Mouse (Mus musculus): ENCODE data around the gene Cacna1g. TPM values are rescaled to one million over a fixed set of nuclear protein-coding genes. Genes with fewer than 3 reads are reported as not detected.

Cacna1g gene
- polyA plus RNA-seq, 1 experiment: 8.8 TPM

DNA sequence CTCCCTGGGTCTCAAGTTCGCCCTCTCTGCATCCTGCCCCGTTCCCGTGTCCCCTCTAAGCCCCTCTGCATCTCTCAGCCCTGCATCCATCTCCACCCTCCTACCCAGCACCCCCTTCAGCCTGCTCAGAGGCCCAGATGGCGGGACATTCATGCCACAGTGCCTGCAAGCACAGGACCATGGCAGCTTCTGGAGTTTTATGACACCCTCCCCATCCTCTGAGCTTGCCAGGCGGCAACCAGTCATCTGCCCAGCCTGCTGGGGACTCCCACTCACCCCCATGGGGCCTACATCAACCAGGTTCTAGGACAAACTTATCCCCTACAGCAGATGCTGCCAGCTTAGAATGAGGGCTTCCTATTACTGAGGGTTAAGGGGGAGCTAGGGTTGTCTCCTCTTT lies 19.2 kb downstream of the Cacna1g start:
- DNase-seq (ENCODE audit: low read depth, low spot score): no peak
- 76% methylated on average over 5 of the region's 5 CpGs for WGBS

DNA sequence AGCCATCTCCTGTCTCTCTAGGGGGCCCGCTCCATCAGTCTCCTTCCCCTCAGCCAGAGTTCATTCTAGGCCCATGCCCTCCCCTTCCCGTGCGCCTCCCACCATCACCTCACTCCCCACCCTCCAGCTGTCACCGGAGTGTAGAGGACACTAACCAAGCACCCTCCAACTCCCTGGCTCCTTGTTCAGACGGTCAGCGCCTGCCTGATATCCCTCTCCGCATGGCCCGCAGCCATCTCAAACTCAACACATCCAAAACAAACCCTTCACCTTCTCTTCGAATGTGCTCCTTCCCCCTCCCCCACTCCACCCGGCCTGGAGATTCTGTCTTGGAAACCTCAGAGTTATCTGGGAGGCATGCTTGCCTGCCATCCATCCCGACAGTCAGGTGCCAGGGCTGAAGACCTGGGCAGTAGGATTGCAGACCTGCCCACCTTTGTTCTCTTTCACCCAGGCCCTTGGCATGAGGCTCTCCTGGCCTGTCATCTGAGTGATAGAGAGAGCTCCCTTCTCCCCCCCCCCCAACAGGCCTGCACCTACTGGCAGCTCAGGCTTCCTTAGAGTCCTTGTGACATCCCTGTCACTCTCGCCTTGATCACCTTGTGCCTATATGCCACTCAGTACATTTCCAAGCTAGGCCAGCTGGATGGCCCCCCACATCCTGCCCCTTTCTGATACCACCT lies 22.8 kb downstream of the Cacna1g start:
- WGBS: 70% methylated on average over 12 of the region's 12 CpGs
- DNase-seq (ENCODE audit: low read depth, low spot score): no peak

DNA sequence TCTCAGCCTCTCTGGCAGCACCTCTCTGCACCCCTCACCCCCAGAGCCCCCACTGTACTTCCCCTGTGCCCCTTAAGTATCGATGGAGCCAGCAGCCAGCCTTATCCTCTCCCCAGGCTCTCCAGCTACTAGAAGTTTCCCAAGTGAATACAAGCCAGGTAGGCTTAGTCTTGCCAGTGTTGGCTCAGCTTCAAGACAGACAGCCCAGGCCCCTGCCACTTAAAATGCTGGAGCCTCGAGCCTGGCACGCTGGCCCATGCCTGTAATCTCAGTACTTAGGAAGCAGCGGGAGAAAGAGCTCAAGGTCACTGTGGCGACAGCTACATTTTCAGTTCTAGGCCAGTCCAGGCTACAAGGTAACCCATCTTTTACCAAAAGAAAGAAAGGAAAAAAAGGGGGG lies 24.1 kb downstream of the Cacna1g start:
- no peak for DNase-seq (ENCODE audit: low read depth, low spot score)
- 63% methylated on average over 5 of the region's 5 CpGs for WGBS

DNA sequence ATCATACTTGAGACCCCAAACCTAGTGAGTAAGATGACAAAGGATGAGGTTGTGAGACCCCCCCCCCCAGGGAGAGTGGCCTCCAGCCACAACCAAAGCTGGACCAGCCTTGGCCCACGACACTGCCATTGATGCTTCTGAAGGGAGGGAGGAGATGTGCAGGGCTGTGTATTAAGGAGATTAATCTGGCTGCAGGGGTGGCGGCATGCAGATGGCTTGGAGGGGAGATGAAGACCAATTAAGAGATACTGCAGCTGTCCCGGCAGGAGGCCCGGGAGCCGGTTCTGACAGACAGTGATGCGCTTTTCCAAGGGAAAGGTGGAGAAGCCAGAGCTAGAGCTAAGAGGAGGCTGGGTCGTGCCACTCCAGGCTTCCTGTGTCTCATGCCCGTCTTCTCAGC lies 24.8 kb downstream of the Cacna1g start:
- DNase-seq (ENCODE audit: low read depth, low spot score): no peak
- 75% methylated on average over 8 of the region's 8 CpGs for WGBS

DNA sequence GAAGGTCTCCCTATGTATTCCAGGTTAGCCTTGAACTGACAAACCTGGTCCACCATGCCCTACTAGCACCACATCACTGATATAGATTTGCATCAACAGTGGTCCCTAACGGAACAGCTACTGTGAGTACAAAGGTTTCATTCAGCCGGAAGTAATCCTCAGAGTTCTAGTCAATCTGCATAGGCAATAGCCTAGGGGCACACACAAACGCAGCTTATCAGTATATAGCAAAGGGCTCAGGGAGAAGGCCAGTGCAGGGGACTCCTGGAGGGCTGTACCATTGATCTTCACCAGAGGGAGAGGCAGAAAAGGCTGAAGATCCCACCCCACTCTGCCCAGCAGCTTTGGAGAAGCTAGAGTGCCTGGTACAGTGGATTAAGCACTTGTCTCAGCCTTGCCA lies 27.0 kb downstream of the Cacna1g start:
- 23% methylated on average over 3 of the region's 3 CpGs for WGBS
- DNase-seq (ENCODE audit: low read depth, low spot score): no peak

DNA sequence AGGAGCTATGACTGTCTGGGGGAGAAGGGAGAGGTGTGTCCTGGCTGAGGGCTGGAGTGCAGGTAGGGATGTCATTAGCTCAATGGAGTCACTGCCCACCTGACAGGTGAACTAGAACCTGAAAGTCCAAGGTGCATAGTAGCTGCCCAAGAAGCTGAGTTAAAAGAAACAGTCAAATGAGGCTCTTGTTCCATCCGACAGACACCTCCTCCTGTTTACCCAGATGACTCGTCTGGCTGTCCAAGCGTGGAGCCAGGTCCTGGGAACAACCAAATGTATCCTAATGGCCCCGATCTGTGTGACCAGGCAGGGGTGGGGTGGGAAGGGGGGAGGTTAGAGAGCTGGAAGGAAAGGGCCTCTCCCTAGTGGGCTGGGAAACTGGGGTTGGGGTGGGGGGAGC lies 28.7 kb downstream of the Cacna1g start:
- WGBS: 25% methylated on average over 4 of the region's 4 CpGs
- no peak for DNase-seq (ENCODE audit: low read depth, low spot score)

DNA sequence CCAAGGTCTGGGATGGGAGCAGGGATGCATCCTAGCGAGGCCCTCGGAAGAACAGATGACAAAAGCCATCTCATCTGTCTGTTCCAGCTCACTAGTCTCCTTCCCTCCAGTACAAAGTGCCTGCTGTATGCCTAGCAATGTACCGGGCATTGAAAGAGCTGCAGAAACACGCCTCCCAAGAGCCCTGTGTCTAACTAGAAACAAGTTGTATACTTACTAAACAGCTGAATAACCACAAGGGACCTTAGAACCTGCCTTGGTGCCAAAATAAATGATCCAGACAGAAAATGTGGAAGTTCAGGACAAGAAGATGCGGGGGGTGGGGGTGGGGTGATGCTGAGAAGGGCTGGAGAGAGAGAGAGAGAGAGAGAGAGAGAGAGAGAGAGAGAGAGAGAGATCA lies 29.2 kb downstream of the Cacna1g start:
- 51% methylated on average over 5 of the region's 5 CpGs for WGBS

DNA sequence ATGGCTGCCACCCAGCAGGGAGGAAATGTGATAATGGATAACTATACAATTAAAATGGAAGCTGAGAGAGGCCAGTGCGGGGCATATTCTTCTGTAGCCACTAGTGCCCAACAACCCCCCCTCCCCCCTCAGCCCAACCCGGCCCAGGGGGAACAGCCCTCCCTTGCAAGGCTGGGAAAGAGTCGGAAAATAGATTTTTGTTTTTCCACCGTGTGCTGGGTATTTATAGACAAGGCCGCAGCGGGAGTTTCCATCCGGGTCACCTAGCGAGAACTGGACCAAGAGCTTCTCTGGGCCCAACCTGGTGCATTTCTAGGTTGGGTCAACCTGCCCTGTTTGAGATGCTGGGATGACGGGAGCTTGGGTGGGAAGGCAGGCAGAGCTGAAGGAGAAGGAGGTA lies 32.2 kb downstream of the Cacna1g start:
- no peak for DNase-seq (ENCODE audit: low read depth, low spot score)
- WGBS: 79% methylated on average over 9 of the region's 9 CpGs

More for the DNA sequence above, 29.2 kb downstream of the Cacna1g start:
- DNase-seq (ENCODE audit: low read depth, low spot score): no peak

DNA sequence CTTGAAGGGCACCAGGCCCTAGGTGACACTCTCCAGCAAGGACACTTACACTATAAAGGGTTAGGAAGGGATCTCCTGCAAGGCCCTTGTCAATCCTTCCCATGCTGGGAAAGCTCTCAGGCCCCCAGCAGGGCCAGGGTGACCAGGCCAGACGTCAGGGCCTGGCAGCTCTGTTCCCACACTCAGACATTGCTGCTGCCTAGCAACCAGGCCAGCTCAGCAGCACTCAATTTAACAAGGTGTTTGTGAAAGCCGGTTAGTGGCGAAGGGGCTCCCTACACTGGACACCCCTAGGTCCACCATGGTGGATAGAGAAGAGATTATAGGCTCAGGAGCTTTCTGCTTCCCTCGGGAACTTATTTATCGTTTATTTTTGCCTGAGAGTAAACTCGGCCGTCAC lies 32.9 kb downstream of the Cacna1g start:
- DNase-seq (ENCODE audit: low read depth, low spot score): no peak
- WGBS: 60% methylated on average over 7 of the region's 7 CpGs

DNA sequence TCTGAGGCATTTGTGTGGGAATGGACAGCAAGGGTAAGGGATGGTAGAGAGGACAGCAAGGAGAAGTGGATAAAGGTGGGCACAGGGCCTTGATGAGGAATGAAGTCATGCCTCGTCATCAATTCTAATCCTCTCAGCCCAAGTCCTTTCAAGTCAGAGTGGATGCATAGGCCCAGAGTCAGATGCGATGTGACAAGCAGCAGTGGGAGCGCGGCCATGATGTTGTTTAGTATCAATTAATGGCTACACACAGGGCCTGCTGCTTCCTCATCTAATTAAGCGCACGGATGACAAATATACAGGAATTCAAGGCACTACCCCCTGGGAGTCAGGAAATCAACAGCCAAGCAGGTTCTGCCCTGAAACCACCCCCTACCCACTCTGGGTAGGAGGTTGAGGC lies 33.6 kb downstream of the Cacna1g start:
- WGBS: 91% methylated on average over 6 of the region's 6 CpGs
- DNase-seq (ENCODE audit: low read depth, low spot score): no peak

DNA sequence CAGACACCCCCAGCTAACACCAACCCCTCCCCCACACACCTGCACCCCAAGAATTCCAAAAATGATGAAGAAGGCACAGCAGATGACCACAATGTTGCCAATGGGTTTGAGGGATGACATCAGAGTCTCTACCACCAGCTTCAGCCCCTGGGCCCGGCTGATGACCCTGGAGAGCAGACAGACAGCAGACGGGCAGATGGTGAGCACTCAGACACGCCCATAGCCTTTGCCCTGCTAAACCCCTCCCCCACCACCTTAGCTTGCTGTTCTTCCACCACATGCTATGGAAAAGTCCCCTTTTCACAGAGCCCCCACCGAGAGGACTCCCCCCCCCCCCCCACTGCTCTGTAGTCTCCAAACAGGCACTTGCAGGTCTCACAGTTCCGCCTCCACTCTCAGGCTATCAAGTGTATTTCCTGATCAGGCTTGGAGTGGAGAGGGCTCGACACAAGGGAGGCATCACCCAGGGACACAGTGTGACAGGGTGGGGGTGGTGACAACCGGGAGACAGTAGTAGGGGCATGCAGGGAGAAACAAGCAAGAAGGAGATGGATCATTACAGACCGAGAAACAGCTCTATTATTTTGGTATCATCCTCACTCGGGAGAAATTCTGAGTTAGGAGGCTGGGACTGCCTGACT lies 44.9 kb downstream of the Cacna1g start:
- 32% methylated on average over 9 of the region's 9 CpGs for WGBS
- no peak for DNase-seq (ENCODE audit: low read depth, low spot score)

DNA sequence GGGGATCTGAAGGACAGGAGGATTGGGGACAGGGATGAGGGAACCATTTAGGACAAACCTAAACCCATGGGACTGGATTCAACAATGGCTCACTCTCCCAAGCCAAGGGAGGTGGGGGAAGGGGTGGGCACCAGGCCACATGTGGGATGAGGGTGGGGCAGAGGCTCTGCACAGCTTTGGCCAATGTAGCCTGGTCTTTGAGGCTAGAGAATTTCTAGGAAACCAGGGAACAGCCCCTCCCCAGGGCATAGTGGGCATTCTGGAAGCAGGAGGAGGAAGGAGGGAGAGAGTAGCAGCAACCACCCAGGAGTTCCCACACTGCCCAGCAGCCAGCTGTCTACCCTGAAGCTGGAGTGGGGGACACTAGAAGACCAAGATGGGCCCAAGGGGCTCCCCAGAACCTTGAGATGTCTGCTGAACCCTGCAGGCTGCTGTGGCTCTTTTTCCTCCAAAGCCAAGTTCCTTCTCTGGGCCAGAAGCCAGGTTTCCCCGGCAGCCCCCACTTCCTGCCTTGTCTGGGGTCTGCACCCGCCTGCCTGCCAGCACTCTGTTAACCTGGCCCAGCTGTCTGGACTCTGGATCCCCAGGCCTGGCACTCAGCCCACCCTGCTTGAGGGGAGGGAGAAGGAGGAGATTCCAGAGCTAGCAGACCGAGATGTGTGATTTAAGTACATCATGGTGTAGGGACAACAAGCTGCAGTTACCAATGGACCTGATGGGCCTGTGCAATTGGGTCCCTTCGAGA lies 45.7 kb downstream of the Cacna1g start:
- WGBS: 13% methylated on average over 4 of the region's 4 CpGs
- DNase-seq (ENCODE audit: low read depth, low spot score): no peak

DNA sequence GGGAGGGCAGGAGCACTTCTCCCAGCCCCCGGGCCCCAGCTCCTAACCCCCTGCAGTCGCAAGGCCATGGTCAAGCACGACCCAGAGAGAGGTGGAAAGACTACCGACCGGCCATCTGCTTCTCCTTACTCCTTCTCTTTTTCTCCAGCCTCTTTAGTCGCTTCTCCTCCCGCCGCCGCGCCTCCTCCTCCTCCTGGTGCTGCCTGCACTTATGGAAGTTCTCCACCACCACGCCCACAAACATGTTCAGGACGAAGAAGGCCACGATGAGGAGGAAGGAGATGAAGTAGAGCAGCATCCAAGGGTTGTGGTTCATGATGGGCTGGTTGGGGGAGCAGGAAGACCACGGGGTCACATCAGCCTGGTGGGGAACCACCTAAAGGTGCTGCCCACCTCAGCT lies 48.3 kb downstream of the Cacna1g start:
- 52% methylated on average over 13 of the region's 14 CpGs for WGBS

DNA sequence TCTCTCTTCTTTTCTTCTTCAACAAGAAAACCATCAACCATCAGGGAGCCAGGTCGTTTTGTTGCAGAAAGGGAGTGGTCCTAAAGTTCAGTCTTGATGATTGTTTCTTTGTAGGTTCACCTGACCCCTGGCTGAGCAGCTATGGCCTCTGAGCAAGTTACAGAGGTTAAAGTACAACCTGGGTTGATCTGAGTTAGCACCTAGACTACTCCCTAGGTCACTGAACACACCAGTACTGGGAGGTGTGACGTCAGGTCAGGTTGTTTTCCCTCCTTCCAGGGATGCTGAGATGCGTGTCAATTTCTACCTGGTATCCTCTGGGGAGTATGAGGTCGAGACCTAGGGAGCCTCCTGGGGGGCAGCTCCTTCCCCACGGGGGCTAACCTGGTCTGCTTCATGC lies 48.8 kb downstream of the Cacna1g start:
- WGBS: 34% methylated on average over 5 of the region's 5 CpGs
- no peak for DNase-seq (ENCODE audit: low read depth, low spot score)

More for the DNA sequence above, 48.3 kb downstream of the Cacna1g start:
- no peak for DNase-seq (ENCODE audit: low read depth, low spot score)

DNA sequence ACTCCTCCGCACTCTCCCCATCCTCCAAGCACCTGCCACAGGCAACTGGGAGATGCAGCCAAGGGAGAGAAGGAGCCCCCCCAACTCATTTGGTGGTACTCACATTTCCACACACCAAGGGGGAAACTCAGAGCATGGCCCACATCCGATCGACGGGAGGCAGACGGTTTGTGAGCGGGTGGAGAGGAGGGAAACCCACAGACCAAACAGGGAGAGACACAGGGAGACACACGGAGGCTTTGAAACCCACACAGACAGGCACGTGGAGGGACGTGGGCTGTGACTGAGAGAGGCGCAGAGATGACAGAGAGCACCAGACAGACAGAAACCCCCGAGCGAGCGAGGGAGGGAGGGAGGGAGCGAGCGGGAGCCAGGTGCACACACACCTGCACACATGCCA lies 49.6 kb downstream of the Cacna1g start:
- WGBS: 55% methylated on average over 15 of the region's 15 CpGs
- no peak for DNase-seq (ENCODE audit: low read depth, low spot score)

DNA sequence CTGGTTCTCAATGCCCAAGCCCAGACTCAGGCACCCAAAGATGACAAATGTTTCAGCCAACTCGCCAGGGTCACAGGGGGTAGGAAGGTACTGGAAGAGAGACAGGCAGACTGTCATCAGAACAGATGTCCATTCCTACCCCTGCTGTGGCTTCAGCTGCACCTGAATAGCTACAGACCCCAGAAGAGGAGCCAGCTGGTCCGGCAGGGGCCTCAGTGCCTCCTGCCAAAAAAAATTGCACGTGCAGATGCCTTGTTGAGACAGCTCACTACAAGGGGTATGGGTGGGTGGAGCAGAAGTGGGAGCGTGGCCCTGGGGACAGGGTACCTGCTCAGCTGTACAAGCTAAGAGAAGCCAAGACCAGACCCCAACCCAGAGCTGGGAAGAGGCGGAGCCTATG lies 50.1 kb downstream of the Cacna1g start:
- WGBS: 80% methylated on average over 5 of the region's 5 CpGs
- DNase-seq (ENCODE audit: low read depth, low spot score): no peak

DNA sequence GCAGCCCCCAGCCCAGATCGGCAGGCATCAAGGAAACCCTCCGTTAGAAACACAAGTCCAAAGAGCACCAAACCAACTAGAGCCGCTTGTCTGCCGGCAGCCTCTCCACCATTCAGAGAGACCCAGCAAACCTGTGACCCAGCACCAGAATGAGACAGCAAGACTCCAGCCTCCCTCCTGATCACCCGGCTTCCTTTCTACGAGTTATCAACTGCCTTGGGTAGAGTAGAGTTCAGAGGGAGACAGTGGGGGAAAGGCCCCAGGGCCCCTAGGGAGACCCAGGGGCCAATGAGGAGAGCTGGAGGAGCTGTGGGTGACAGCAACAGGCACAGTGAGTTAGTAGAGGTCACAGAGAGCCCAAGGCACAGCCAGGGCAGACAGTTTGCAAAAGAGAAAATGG lies 53.0 kb downstream of the Cacna1g start:
- no peak for DNase-seq (ENCODE audit: low read depth, low spot score)
- WGBS: 76% methylated on average over 6 of the region's 6 CpGs

DNA sequence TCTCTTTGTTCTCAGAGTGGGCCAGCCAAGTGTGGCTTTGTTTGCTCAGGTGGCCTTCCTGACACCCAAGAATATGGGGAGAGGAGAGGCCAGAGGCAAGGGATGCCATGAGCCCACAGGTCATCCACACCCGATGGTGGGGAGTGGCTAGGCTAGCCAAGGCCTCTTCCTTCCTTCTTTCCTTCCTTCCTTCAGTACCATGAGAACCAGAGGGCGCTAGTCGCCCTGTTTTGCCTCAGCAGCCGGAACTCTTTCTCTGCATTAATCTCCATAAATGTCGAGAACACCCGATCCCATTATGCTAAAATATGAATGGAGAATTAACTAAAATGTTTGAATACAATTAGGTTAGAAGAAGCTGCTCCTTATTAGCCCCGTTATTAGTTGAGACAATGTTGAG lies 53.7 kb downstream of the Cacna1g start:
- DNase-seq (ENCODE audit: low read depth, low spot score): no peak
- 5% methylated on average over 7 of the region's 7 CpGs for WGBS

DNA sequence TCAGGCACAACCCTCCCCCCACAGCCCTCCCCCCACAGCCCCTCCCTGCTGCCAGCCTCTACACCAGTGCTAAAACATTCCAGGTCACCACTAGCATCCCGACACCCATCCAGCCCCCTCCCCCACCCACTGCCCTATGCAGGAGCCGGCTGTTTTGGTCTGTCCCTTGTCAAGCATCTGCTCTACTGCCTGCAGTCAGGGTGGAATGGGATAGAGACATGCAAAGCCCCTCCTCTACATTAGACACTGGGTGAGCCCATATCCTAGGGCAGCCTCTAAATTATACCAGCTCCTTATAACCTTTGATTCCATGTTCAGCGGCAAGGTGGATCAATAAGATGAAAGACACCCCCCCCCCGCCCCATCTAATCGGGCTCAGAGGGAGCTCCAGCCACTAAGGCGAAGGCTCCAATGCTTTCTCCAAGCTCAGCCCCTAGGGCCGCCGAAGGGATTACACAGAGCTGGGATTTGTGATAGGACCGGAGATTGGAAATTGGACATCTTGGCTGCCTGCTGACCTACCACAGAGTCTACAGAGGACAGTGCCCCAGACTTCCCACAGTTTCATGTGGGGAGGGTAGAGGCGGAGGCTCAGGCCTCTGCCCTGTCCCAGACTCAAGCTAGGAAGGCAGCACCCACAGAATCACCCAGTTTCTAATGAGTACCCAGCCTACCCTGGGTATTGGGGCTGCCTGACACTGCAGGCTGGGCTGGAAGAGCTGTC lies 54.8 kb downstream of the Cacna1g start:
- DNase-seq (ENCODE audit: low read depth, low spot score): no peak
- 67% methylated on average over 10 of the region's 10 CpGs for WGBS

DNA sequence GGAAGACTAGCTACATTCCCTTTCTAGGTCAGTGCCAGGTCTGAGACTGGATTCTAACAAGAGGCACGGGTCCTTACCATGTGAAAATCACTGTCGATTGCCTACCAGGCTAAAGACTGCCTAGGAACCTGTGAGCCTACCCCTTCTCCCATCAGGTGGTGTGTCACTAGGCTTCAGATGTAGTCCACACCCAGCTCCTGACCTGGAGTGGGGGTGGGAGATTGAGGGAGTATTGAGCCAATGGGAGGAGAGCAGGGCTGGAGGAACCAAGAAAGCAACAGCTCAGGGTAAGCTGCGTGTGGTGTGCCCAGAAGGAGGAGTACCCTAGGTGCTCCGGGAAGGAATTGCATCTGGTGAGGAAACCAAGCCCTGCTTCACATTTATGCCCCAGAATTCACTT lies 60.0 kb downstream of the Cacna1g start:
- DNase-seq (ENCODE audit: low read depth, low spot score): no peak
- 41% methylated on average over 4 of the region's 4 CpGs for WGBS

All from large intestine, adult 2 months (tissue).